Mouse (Mus musculus) hindbrain, embryonic 16.5 days (tissue): ENCODE measurements at regions not wholly inside any gene's neighbourhood (a gene's known extent, or its start where the extent isn't known, plus 50 kb on each side); places are given as distances from the start of the nearest gene placed in this dataset.
A peak's percentile ranks its signal among the peaks of the same experiment; 100 is the strongest.

Source experiments
- ATAC-seq: fragments of 200-750 bp; cut with Nextera tagmentation; 2 replicates; pipeline ENCODE4 v1.8.0; 2017; ENCODE audit warnings: moderate TSS enrichment, moderate library complexity
- H3K27ac ChIP-seq: fragments of 300-500 bp; sonication (generic); 2 replicates; pipeline ENCODE4 v1.5.1; 2014; ENCODE audit warnings: low read depth, mild to moderate bottlenecking, control low read depth, low read length, moderate library complexity
- H3K27me3 ChIP-seq: fragments of 300-500 bp; sonication (generic); replicated peaks from 2 replicates; pipeline ENCODE4 v1.6.1; 2014; ENCODE audit warnings: low read length; ENCODE audit not compliant: control insufficient read depth, insufficient read depth
- H3K36me3 ChIP-seq: fragments of 300-500 bp; sonication (generic); 2 replicates; pipeline ENCODE4 v1.6.1; 2014; ENCODE audit warnings: mild to moderate bottlenecking, low read length, moderate library complexity, mixed read lengths; ENCODE audit not compliant: control insufficient read depth, insufficient read depth
- H3K4me1 ChIP-seq: fragments of 300-500 bp; sonication (generic); 2 replicates; pipeline ENCODE4 v1.6.1; 2014; ENCODE audit warnings: low read depth, low read length; ENCODE audit not compliant: control insufficient read depth, insufficient read depth
- H3K4me2 ChIP-seq: fragments of 300-500 bp; sonication (generic); 2 replicates; pipeline ENCODE4 v1.6.1; 2014; ENCODE audit warnings: mild to moderate bottlenecking, low read length, control low read depth, moderate library complexity
- H3K4me3 ChIP-seq: fragments of 300-500 bp; sonication (generic); 2 replicates; pipeline ENCODE4 v1.5.1; 2014; ENCODE audit warnings: mild to moderate bottlenecking, low read length, control low read depth, moderate library complexity
- H3K9ac ChIP-seq: fragments of 300-500 bp; sonication (generic); 2 replicates; pipeline ENCODE4 v1.6.1; 2014; ENCODE audit warnings: low read depth, mild to moderate bottlenecking, control low read depth, low read length, moderate library complexity
- H3K9me3 ChIP-seq: fragments of 300-500 bp; sonication (generic); 2 replicates; pipeline ENCODE4 v1.6.1; 2014; ENCODE audit warnings: mild to moderate bottlenecking, low read length, moderate library complexity; ENCODE audit not compliant: control insufficient read depth
- WGBS: fragments of 180-500 bp; shearing (Covaris S2); extraction: QIAGEN DNeasy Blood & Tissue Kit; methylation state at CpG from one replicate; pipeline ENCODE4 v1.1.7; 2014; 5-methylcytosine and 5-hydroxymethylcytosine counted together

- Histone ChIP-seq H3K4me3 (no peak overlapping the region), H3K4me1 (no peaks in the 10 kb centered on the region), H3K4me2 (no peak overlapping the region), H3K36me3 (no peaks in the 10 kb centered on the region), H3K27ac (no peak overlapping the region), H3K9ac (no peak overlapping the region), H3K9me3 (no peaks in the 10 kb centered on the region), H3K27me3 (no peaks in the 10 kb centered on the region)
- ATAC-seq: no peak
- WGBS: 88% methylated on average over 2 of the region's 2 CpGs
These were observed 399.0 kb downstream of the Flrt2 start for GRCm38 (mm10) chr12:96090995-96091394.

- H3K4me1 ChIP-seq: no peaks in the 10 kb centered on the region
- ATAC-seq: no peak
- H3K27me3 ChIP-seq: no peaks in the 10 kb centered on the region
- H3K36me3 ChIP-seq: no peaks in the 10 kb centered on the region
- no peak overlapping the region for H3K4me2 ChIP-seq
- no peak overlapping the region for H3K9ac ChIP-seq
- 85% methylated on average over 1 of the region's 1 CpGs for WGBS
- H3K4me3 ChIP-seq: no peak overlapping the region
- no peak overlapping the region for H3K27ac ChIP-seq
- H3K9me3 ChIP-seq: no peaks in the 10 kb centered on the region
These were observed 414.2 kb downstream of the Flrt2 start for GRCm38 (mm10) chr12:96106254-96106653.

GRCm38 (mm10) chr12:96114727-96115379, 422.8 kb downstream of the Flrt2 start:
- ATAC-seq: peak; percentile 86
- no peaks in the 10 kb centered on the region for H3K4me1 ChIP-seq
- H3K36me3 ChIP-seq: no peaks in the 10 kb centered on the region
- H3K9me3 ChIP-seq: no peaks in the 10 kb centered on the region
- H3K4me2 ChIP-seq: no peak overlapping the region
- no peak overlapping the region for H3K27ac ChIP-seq
- H3K27me3 ChIP-seq: no peaks in the 10 kb centered on the region
- WGBS: 13% methylated on average over 3 of the region's 3 CpGs
- H3K9ac ChIP-seq: no peak overlapping the region
- H3K4me3 ChIP-seq: no peak overlapping the region

GRCm38 (mm10) chr12:96117553-96117952, 425.5 kb downstream of the Flrt2 start:
- H3K4me3 ChIP-seq: no peak overlapping the region
- no peaks in the 10 kb centered on the region for H3K36me3 ChIP-seq
- H3K9ac ChIP-seq: no peak overlapping the region
- H3K9me3 ChIP-seq: no peaks in the 10 kb centered on the region
- no peak overlapping the region for H3K4me2 ChIP-seq
- no peaks in the 10 kb centered on the region for H3K27me3 ChIP-seq
- WGBS: 90% methylated on average over 3 of the region's 3 CpGs
- no peaks in the 10 kb centered on the region for H3K4me1 ChIP-seq
- no peak overlapping the region for H3K27ac ChIP-seq
- ATAC-seq: no peak

- Histone ChIP-seq H3K36me3 (no peaks in the 10 kb centered on the region), H3K9me3 (no peaks in the 10 kb centered on the region), H3K27ac (no peak overlapping the region), H3K27me3 (no peaks in the 10 kb centered on the region), H3K4me1 (no peaks in the 10 kb centered on the region), H3K4me3 (no peak overlapping the region), H3K9ac (no peak overlapping the region), H3K4me2 (no peak overlapping the region)
- 29% methylated on average over 2 of the region's 2 CpGs for WGBS
- ATAC-seq: no peak
These were observed 432.3 kb downstream of the Flrt2 start for GRCm38 (mm10) chr12:96124156-96124931.

GRCm38 (mm10) chr12:96129870-96130454, 437.9 kb downstream of the Flrt2 start:
- H3K27me3 ChIP-seq: no peaks in the 10 kb centered on the region
- no peak overlapping the region for H3K27ac ChIP-seq
- no peaks in the 10 kb centered on the region for H3K36me3 ChIP-seq
- no peaks in the 10 kb centered on the region for H3K9me3 ChIP-seq
- no peaks in the 10 kb centered on the region for H3K4me1 ChIP-seq
- H3K9ac ChIP-seq: no peak overlapping the region
- H3K4me2 ChIP-seq: no peak overlapping the region
- WGBS: 40% methylated on average over 4 of the region's 4 CpGs
- ATAC-seq: no peak
- no peak overlapping the region for H3K4me3 ChIP-seq

- no peak overlapping the region for H3K4me3 ChIP-seq
These were observed 438.9 kb downstream of the Flrt2 start for GRCm38 (mm10) chr12:96130796-96131512.

GRCm38 (mm10) chr12:96134136-96134535, 442.1 kb downstream of the Flrt2 start:
- ATAC-seq: no peak
- Histone ChIP-seq H3K27ac (no peak overlapping the region), H3K4me1 (no peaks in the 10 kb centered on the region), H3K4me2 (no peak overlapping the region), H3K27me3 (no peaks in the 10 kb centered on the region), H3K9ac (no peak overlapping the region), H3K9me3 (no peaks in the 10 kb centered on the region), H3K4me3 (no peak overlapping the region), H3K36me3 (no peaks in the 10 kb centered on the region)
- 78% methylated on average over 5 of the region's 5 CpGs for WGBS

More at GRCm38 (mm10) chr12:96130796-96131512, 438.9 kb downstream of the Flrt2 start:
- no peaks in the 10 kb centered on the region for H3K36me3 ChIP-seq
- no peaks in the 10 kb centered on the region for H3K4me1 ChIP-seq
- ATAC-seq: no peak
- 35% methylated on average over 9 of the region's 9 CpGs for whole genome bisulfite sequencing
- H3K4me2 ChIP-seq: no peak overlapping the region
- H3K9ac ChIP-seq: no peak overlapping the region
- no peaks in the 10 kb centered on the region for H3K9me3 ChIP-seq
- H3K27ac ChIP-seq: no peak overlapping the region
- no peaks in the 10 kb centered on the region for H3K27me3 ChIP-seq

- H3K36me3 ChIP-seq: no peaks in the 10 kb centered on the region
- no peak overlapping the region for H3K9ac ChIP-seq
- ATAC-seq: no peak
- H3K27me3 ChIP-seq: no peaks in the 10 kb centered on the region
- H3K27ac ChIP-seq: no peak overlapping the region
- H3K4me1 ChIP-seq: no peaks in the 10 kb centered on the region
- 48% methylated on average over 2 of the region's 2 CpGs for WGBS
- no peak overlapping the region for H3K4me3 ChIP-seq
- no peak overlapping the region for H3K4me2 ChIP-seq
- H3K9me3 ChIP-seq: no peaks in the 10 kb centered on the region
These were observed 449.7 kb downstream of the Flrt2 start for GRCm38 (mm10) chr12:96141748-96142147.
